Mouse (Mus musculus) spleen, adult 2 months (tissue): Measurements from ENCODE around the gene Rab25. TPM values are rescaled to one million over a fixed set of nuclear protein-coding genes. Genes with fewer than 3 reads are reported as not detected.
A peak's percentile ranks its signal among the peaks of the same experiment; 100 is the strongest.

Experiments
- DNase-seq, 2 experiments: peaks; one replicate each; pipeline versions ENCODE4 v3.0.0 to v3.0.0-alpha.2; 2012 to 2021; ENCODE audit warnings: low spot score in 2 of 2, low read depth in 1 of 2
- H3K27ac ChIP-seq: fragments of 200-500 bp; 2 replicates; pipeline ENCODE4 v1.5.1; 2012; ENCODE audit warnings: low read length, inconsistent platforms; ENCODE audit not compliant: insufficient read depth
- H3K27me3 ChIP-seq: fragments of 200-500 bp; 2 replicates; pipeline ENCODE4 v1.6.1; 2012; ENCODE audit warnings: mild to moderate bottlenecking, moderate library complexity, low read length, inconsistent platforms; ENCODE audit not compliant: control insufficient read depth, insufficient read depth
- H3K36me3 ChIP-seq: fragments of 200-500 bp; 2 replicates; pipeline ENCODE4 v1.6.1; 2012; ENCODE audit warnings: mild to moderate bottlenecking, low read length, inconsistent platforms; ENCODE audit not compliant: control insufficient read depth, insufficient read depth
- H3K4me1 ChIP-seq: fragments of 200-500 bp; 2 replicates; pipeline ENCODE4 v1.6.1; 2011; ENCODE audit warnings: inconsistent platforms; ENCODE audit not compliant: control insufficient read depth, insufficient read depth, insufficient read length
- H3K4me3 ChIP-seq: fragments of 200-500 bp; 2 replicates; pipeline ENCODE4 v1.5.1; 2011; ENCODE audit warnings: mild to moderate bottlenecking, inconsistent platforms; ENCODE audit not compliant: insufficient read depth, insufficient read length; ENCODE audit errors: extremely low read depth
- CTCF ChIP-seq: fragments of 200-500 bp; IDR thresholded peaks from 2 replicates; pipeline ENCODE4 v1.5.1; 2011; ENCODE audit warnings: mild to moderate bottlenecking, inconsistent platforms; ENCODE audit not compliant: insufficient read depth, insufficient read length, insufficient replicate concordance; ENCODE audit errors: extremely low read depth
- POLR2A ChIP-seq: fragments of 200-500 bp; IDR thresholded peaks from 2 replicates; pipeline ENCODE4 v1.6.1; 2011; ENCODE audit warnings: low read depth, low read length, inconsistent platforms
- WGBS: fragments of 180-500 bp; shearing (Covaris S2); methylation state at CpG from one replicate; pipeline ENCODE4 v1.1.7; 2018; 5-methylcytosine and 5-hydroxymethylcytosine counted together
- polyA plus RNA-seq: library from polyadenylated mRNA; depleted of rRNA; stranded (reverse); fragments of >200 nt; gene quantifications from 2 replicates; pipeline ENCODE4 v1.2.3, GENCODE M21; 2012

Gene Rab25
- polyA plus RNA-seq, 1 experiment, result 1.3 TPM

DNA sequence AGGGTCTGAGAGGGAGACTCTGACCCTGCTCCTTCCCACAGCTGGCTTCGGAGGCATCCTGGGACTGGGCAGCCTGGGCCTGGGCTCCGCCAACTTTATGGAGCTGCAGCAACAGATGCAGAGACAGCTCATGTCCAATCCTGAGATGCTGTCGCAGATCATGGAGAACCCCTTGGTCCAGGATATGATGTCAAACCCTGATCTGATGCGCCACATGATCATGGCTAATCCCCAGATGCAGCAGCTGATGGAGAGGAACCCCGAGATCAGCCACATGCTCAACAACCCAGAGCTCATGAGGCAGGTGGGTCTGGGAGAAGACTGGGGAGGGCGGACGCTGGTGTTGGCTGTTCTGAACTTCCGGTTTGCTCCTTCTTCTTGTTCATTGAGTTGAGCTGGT lies 8.5 kb upstream of the Rab25 start:
- 96% methylated on average over 8 of the region's 8 CpGs for WGBS
- no peak overlapping the region for H3K4me3 ChIP-seq
- no peaks in the 10 kb centered on the region for H3K27me3 ChIP-seq
- TF ChIP-seq CTCF (no peak), POLR2A (no peak)
- 0 out of 2 replicates have a peak, but pooled peaks cover 2% of the 10 kb centered on the region for H3K4me1 ChIP-seq
- H3K27ac ChIP-seq, result no peak overlapping the region
- H3K36me3 ChIP-seq, result peaks cover 11% of the 10 kb centered on the region
- no peak for DNase-seq

- Histone ChIP-seq H3K27me3 (no peaks in the 10 kb centered on the region), H3K36me3 (peaks cover 10% of the 10 kb centered on the region), H3K4me3 (no peak overlapping the region), H3K27ac (no peak overlapping the region), H3K4me1 (0 out of 2 replicates have a peak, but pooled peaks cover 4% of the 10 kb centered on the region)
- TF ChIP-seq CTCF, result no peak
- no peak for TF ChIP-seq POLR2A
- WGBS, result 98% methylated on average over 6 of the region's 6 CpGs
- no peak for DNase-seq
Measured at GRCm38 (mm10) chr3:88555731-88556130, 7.6 kb upstream of the Rab25 start.

- no peak for TF ChIP-seq CTCF
- no peak for TF ChIP-seq POLR2A
- Histone ChIP-seq H3K27me3 (no peaks in the 10 kb centered on the region), H3K36me3 (peaks cover 9% of the 10 kb centered on the region), H3K27ac (no peak overlapping the region), H3K4me3 (no peak overlapping the region), H3K4me1 (0 out of 2 replicates have a peak, but pooled peaks cover 4% of the 10 kb centered on the region)
- no peak for DNase-seq
- WGBS, result 97% methylated on average over 5 of the region's 5 CpGs
Measured at GRCm38 (mm10) chr3:88555069-88555605, 7.0 kb upstream of the Rab25 start.

- H3K27ac ChIP-seq, result peak overlapping the region; percentile 86
- H3K27me3 ChIP-seq, result no peaks in the 10 kb centered on the region
- peak overlapping the region; percentile 99 for H3K4me3 ChIP-seq
- 0 out of 2 replicates have a peak, but pooled peaks cover 4% of the 10 kb centered on the region for H3K4me1 ChIP-seq
- DNase-seq, result peak; percentile 23 to 60
- TF ChIP-seq CTCF, result 0 out of 2 replicates have a peak, but pooled peaks have one; percentile 1
- TF ChIP-seq POLR2A, result no peak
- under 1% methylated on average over 41 of the region's 41 CpGs for WGBS
- H3K36me3 ChIP-seq, result peaks cover 6% of the 10 kb centered on the region; the same call in 1 of the 2 replicates
Measured at GRCm38 (mm10) chr3:88553880-88554586, 5.9 kb upstream of the Rab25 start.

- Histone ChIP-seq H3K4me1 (0 out of 2 replicates have a peak, but pooled peaks cover 4% of the 10 kb centered on the region), H3K27ac (peak within 1 kb of the TSS; percentile 92), H3K36me3 (peaks cover 6% of the 10 kb centered on the region; the same call in 1 of the 2 replicates), H3K27me3 (no peaks in the 10 kb centered on the region), H3K4me3 (peak within 1 kb of the TSS; percentile 99)
- peak; percentile 74 for TF ChIP-seq CTCF
- TF ChIP-seq POLR2A, result peak; percentile 23; the same call in 1 of the 2 replicates
- peak; percentile 60 to 88 for DNase-seq
- WGBS, result 1% methylated on average over 36 of the region's 37 CpGs
Measured at GRCm38 (mm10) chr3:88553525-88553879, 5.4 kb upstream of the Rab25 start, which contains the start of gene Ubqln4. Gene Ubqln4, plus strand, starts transcription at chr3:88553758.

DNA sequence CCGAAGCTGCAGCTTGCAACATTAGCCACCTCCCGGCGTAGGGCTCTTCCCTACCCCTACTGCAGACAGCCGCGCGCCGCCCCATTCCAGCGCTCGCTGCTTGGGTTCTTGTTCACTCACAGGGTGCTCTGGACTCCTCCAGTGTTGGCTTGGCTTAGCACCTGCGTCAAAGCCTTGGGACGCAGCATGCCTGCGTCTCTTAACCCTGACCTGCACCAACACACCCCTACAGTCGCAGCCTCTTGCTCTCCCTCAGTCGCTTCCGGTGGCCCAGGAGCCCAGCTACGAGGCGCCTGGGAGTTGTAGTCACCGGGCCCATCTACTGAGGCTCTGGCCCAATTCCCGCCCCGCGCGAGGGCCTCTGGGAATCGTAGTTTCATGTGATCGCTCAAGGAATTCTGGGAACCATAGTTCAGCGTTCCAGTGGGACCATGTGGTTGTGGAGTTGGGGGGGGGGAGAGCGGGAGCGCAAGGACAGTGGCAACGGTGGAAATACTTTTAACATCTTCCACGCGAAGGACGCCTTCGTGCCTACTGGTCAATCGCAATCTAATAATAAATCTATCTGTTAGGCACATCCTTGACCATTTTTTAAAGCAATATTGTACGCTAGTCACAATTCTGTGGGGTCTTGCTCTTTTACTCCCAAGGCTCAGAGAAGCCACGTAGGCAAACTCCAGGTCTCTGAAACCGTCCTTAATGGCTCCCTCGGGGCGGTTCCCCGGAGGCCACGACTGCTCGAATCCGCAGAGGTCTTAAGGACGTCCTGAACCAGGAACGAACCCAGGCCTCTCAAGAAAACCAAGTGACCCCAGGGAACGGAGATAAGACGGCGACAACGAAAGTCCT lies 4.8 kb upstream of the Rab25 start, which contains the start of gene Lamtor2:
TSS of gene Lamtor2 (minus strand) at position 399 of the 849 bp plus-strand sequence.
- under 1% methylated on average over 48 of the region's 48 CpGs for WGBS
- Histone ChIP-seq H3K4me3 (peak within 1 kb of the TSS; percentile 99), H3K27me3 (no peaks in the 10 kb centered on the region), H3K27ac (peak within 1 kb of the TSS; percentile 92), H3K4me1 (0 out of 2 replicates have a peak, but pooled peaks cover 4% of the 10 kb centered on the region), H3K36me3 (peaks cover 5% of the 10 kb centered on the region; the same call in 1 of the 2 replicates)
- DNase-seq, result peak; percentile 81 to 96
- TF ChIP-seq POLR2A, result peak; percentile 64; the same call in 1 of the 2 replicates
- no peak for TF ChIP-seq CTCF
